Mouse (Mus musculus) stomach, embryonic 15.5 days (tissue): Measurements from ENCODE around the gene Csf2ra. TPM values are rescaled to one million over a fixed set of nuclear protein-coding genes. Genes with fewer than 3 reads are reported as not detected.
"Not testable (repeated sequence)": the region's sequence is repeated elsewhere in the genome, so short reads cannot be mapped to it uniquely, and the experiment has no call there.

ENCODE experiments used
- ATAC-seq: fragments of 200-750 bp; cut with Nextera tagmentation; 2 replicates; pipeline ENCODE4 v1.8.0; 2017; ENCODE audit warnings: low read depth, moderate number of reproducible peaks, moderate TSS enrichment; ENCODE audit not compliant: insufficient read depth, low FRiP score
- H3K27ac ChIP-seq: fragments of 300-500 bp; sonication (generic); 2 replicates; pipeline ENCODE4 v1.5.1; 2015; ENCODE audit warnings: mild to moderate bottlenecking, inconsistent platforms
- H3K27me3 ChIP-seq: fragments of 300-500 bp; sonication (generic); replicated peaks from 2 replicates; pipeline ENCODE4 v1.6.1; 2015; ENCODE audit warnings: inconsistent platforms
- H3K36me3 ChIP-seq: fragments of 300-500 bp; sonication (generic); 2 replicates; pipeline ENCODE4 v1.6.1; 2015; ENCODE audit warnings: inconsistent platforms
- H3K4me1 ChIP-seq: fragments of 300-500 bp; sonication (generic); 2 replicates; pipeline ENCODE4 v1.6.1; 2015; ENCODE audit warnings: inconsistent platforms
- H3K4me2 ChIP-seq: fragments of 300-500 bp; sonication (generic); 2 replicates; pipeline ENCODE4 v1.6.1; 2015; ENCODE audit warnings: mild to moderate bottlenecking, inconsistent platforms
- H3K4me3 ChIP-seq: fragments of 300-500 bp; sonication (generic); replicated peaks from 2 replicates; pipeline ENCODE4 v1.5.1; 2015; ENCODE audit warnings: inconsistent platforms
- H3K9ac ChIP-seq: fragments of 300-500 bp; sonication (generic); 2 replicates; pipeline ENCODE4 v1.6.1; 2015; ENCODE audit warnings: inconsistent platforms
- H3K9me3 ChIP-seq: fragments of 300-500 bp; sonication (generic); 2 replicates; pipeline ENCODE4 v1.6.1; 2016; ENCODE audit warnings: inconsistent platforms
- WGBS: fragments of 180-500 bp; shearing (Covaris S2); methylation state at CpG from one replicate; pipeline ENCODE4 v1.1.7; 2015; 5-methylcytosine and 5-hydroxymethylcytosine counted together
- polyA plus RNA-seq: library from polyadenylated mRNA; unstranded; fragments of >200 nt; fragmentation: Nextera tagmentation; extraction: Ambion mirVana; gene quantifications from 2 replicates; pipeline ENCODE4 v1.2.1, GENCODE M21; 2015

The Csf2ra gene
- polyA plus RNA-seq, 1 experiment from 2014 or later, result 39.5 TPM

- not testable (repeated sequence) for H3K4me1 ChIP-seq, H3K4me3 ChIP-seq, ATAC-seq, H3K9ac ChIP-seq, H3K9me3 ChIP-seq, H3K27ac ChIP-seq, H3K4me2 ChIP-seq, H3K27me3 ChIP-seq, H3K36me3 ChIP-seq
- 71% methylated on average over 4 of the region's 4 CpGs for WGBS
Observed at GRCm38 (mm10) chr19:61247334-61247733, 19.1 kb upstream of the Csf2ra start.

- H3K36me3 ChIP-seq, result no peaks in the 10 kb centered on the region
- no peaks in the 10 kb centered on the region for H3K27me3 ChIP-seq
- no peaks in the 10 kb centered on the region for H3K9me3 ChIP-seq
- no peak overlapping the region for H3K9ac ChIP-seq
- WGBS, result 66% methylated on average over 5 of the region's 5 CpGs
- H3K4me1 ChIP-seq, result no peaks in the 10 kb centered on the region
- H3K4me3 ChIP-seq, result no peak overlapping the region
- no peak overlapping the region for H3K27ac ChIP-seq
- H3K4me2 ChIP-seq, result no peak overlapping the region
- no peak for ATAC-seq
Observed at GRCm38 (mm10) chr19:61244721-61245436, 16.6 kb upstream of the Csf2ra start.

DNA sequence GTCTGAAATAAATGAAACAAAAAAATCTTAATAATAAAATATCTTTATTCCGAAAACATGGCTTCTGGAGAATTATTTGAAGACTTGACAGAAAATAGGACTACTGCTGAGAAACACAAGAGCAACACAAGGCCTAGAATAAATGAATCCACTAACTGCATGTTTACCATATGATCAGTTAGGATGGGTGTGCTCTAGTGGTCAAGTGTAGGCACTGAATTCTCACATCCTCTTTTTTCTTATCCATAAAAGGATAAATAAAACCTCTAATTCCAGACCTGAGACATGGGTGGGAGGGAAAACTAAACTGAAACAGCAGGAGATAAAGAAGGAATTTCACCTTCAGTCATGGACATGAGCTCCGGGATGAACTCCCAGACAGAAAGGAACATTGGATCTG is 9.7 kb upstream of the Csf2ra start:
- Histone ChIP-seq H3K9ac (no peak overlapping the region), H3K27me3 (no peaks in the 10 kb centered on the region), H3K27ac (no peak overlapping the region), H3K4me1 (no peaks in the 10 kb centered on the region), H3K4me3 (no peak overlapping the region), H3K4me2 (no peak overlapping the region), H3K36me3 (no peaks in the 10 kb centered on the region), H3K9me3 (no peaks in the 10 kb centered on the region)
- 84% methylated on average over 2 of the region's 2 CpGs for WGBS
- ATAC-seq, result no peak

DNA sequence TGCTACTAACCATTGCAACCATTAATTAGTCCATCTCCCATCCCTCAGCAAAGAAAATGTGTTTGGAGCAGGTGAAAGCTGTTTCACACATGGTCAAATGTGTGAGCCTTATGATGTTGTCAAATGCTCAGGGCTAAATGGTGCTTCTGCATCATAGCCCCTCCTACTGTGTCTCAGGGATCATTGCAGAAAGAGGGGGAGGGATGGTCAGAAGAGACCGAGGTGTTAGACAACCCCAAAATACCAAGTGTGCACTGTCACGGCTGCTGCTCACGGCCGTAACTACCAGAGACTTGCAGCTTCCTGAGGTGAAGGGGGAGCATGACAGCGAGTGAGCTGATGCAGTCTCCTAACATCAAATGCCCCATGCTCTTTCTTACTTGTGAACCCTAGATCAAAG is 6.3 kb upstream of the Csf2ra start:
- H3K36me3 ChIP-seq, result no peaks in the 10 kb centered on the region
- H3K4me2 ChIP-seq, result no peak overlapping the region
- H3K27me3 ChIP-seq, result no peaks in the 10 kb centered on the region
- no peak overlapping the region for H3K9ac ChIP-seq
- no peak overlapping the region for H3K4me3 ChIP-seq
- no peaks in the 10 kb centered on the region for H3K4me1 ChIP-seq
- no peak for ATAC-seq
- H3K27ac ChIP-seq, result no peak overlapping the region
- H3K9me3 ChIP-seq, result no peaks in the 10 kb centered on the region
- 67% methylated on average over 5 of the region's 5 CpGs for WGBS

- WGBS, result 3% methylated on average over 71 of the region's 71 CpGs
Observed at GRCm38 (mm10) chr19:61226928-61227854, 1.0 kb downstream of the Csf2ra start.

GRCm38 (mm10) chr19:61226401-61226927 is 1.8 kb downstream of the Csf2ra start:
- peak overlapping the region; percentile 61 for H3K4me3 ChIP-seq
- no peaks in the 10 kb centered on the region for H3K4me1 ChIP-seq
- H3K27me3 ChIP-seq, result no peaks in the 10 kb centered on the region
- H3K4me2 ChIP-seq, result peak overlapping the region; percentile 73
- peak overlapping the region; percentile 95 for H3K27ac ChIP-seq
- ATAC-seq, result peak; percentile 16; the same call in 1 of the 2 replicates
- no peak overlapping the region for H3K9ac ChIP-seq
- WGBS, result 2% methylated on average over 71 of the region's 71 CpGs
- no peaks in the 10 kb centered on the region for H3K36me3 ChIP-seq
- H3K9me3 ChIP-seq, result no peaks in the 10 kb centered on the region

More at GRCm38 (mm10) chr19:61226928-61227854, 1.0 kb downstream of the Csf2ra start:
- no peaks in the 10 kb centered on the region for H3K27me3 ChIP-seq
- H3K4me1 ChIP-seq, result no peaks in the 10 kb centered on the region
- peak overlapping the region; percentile 61 for H3K4me3 ChIP-seq
- no peaks in the 10 kb centered on the region for H3K9me3 ChIP-seq
- no peaks in the 10 kb centered on the region for H3K36me3 ChIP-seq
- H3K27ac ChIP-seq, result peak overlapping the region; percentile 95
- H3K9ac ChIP-seq, result no peak overlapping the region
- peak; percentile 82 for ATAC-seq
- H3K4me2 ChIP-seq, result peak overlapping the region; percentile 73

DNA sequence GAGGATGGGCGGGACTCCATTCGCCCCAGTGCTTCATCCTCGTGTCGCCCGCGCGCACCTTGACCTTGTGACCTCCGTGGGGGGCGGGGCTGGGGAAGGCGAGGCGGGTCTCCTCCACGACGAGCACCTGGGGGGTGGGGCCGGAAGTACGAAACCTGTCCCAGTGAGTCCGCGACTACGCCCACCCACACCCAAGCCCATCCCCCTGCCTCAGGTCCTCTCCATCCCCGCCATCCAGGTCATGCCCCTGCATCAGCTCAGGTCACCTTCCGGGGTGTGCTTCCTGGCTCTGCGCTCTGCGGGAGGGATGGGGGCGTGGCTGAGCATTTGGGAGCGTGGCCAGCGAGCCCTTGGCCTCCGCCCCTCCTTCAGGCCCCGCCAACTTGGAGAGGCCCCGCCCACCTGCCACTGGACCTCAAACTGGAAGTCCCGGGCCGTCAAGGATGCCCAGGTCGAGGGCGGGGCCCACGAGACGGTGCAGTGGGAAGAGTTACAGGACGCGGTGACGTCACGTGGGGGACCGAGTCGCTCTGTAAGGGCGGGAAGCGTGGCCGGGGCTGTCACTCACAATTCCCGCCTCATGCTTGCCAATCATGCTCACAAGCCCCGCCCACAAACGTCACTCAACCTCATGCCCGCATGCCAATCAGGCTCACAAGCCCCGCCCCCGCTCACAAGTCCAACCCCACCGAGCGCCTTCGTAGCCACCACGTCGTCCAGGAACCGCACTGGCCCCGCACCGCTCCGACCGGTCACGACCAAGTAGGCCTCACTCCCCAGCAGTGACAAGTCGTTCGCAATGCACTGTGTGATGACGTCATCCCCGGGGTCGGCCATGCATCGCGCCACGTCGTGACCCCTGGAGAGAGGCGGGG is 2.5 kb downstream of the Csf2ra start:
- Histone ChIP-seq H3K9me3 (no peaks in the 10 kb centered on the region), H3K4me2 (peak overlapping the region; percentile 73), H3K27ac (peak overlapping the region; percentile 95), H3K27me3 (no peaks in the 10 kb centered on the region), H3K36me3 (no peaks in the 10 kb centered on the region), H3K4me1 (no peaks in the 10 kb centered on the region), H3K4me3 (peak overlapping the region; percentile 61), H3K9ac (no peak overlapping the region)
- ATAC-seq, result peak; percentile 40
- 9% methylated on average over 70 of the region's 70 CpGs for WGBS

- Histone ChIP-seq H3K9ac (no peak overlapping the region), H3K27me3 (no peaks in the 10 kb centered on the region), H3K4me2 (peak overlapping the region; percentile 73), H3K4me3 (peak overlapping the region; percentile 61), H3K36me3 (no peaks in the 10 kb centered on the region), H3K4me1 (no peaks in the 10 kb centered on the region), H3K27ac (no peak overlapping the region), H3K9me3 (no peaks in the 10 kb centered on the region)
- no peak; the same call in 1 of the 2 replicates for ATAC-seq
- 33% methylated on average over 53 of the region's 53 CpGs for WGBS
Observed at GRCm38 (mm10) chr19:61224678-61225525, 3.3 kb downstream of the Csf2ra start.

DNA sequence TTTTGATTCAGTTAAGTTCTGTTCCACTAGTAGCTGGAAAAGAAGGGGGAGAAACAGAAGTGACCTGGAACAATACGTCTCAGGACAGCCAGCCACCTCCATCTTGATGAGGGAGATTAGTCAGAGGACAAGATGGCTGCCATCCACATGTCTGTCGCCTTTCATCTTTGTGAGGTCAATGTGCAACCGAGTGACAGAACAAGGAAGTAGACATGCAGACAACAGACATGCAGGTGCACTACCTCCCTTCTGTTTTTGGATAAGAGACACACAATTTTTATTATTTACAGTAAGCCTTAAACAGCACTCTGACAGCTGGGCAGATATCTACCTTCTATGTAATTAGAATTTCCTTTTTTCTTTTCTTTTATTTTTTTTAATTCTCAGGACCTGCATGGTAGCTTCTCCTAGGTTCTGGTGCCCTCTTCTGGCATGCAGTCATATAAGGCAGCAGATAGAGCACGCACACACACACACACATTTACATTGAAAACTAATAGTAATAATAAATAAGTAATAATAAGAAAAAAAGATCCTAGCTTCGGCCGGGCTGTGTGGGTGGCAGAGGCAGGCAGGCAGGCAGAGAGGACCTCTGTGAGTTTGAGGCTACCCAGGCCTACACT is 4.4 kb downstream of the Csf2ra start:
- Histone ChIP-seq H3K9ac (no peak overlapping the region), H3K36me3 (no peaks in the 10 kb centered on the region), H3K27me3 (no peaks in the 10 kb centered on the region), H3K4me2 (no peak overlapping the region), H3K4me1 (no peaks in the 10 kb centered on the region), H3K9me3 (no peaks in the 10 kb centered on the region), H3K4me3 (no peak overlapping the region), H3K27ac (no peak overlapping the region)
- no peak for ATAC-seq
- 85% methylated on average over 6 of the region's 6 CpGs for WGBS

DNA sequence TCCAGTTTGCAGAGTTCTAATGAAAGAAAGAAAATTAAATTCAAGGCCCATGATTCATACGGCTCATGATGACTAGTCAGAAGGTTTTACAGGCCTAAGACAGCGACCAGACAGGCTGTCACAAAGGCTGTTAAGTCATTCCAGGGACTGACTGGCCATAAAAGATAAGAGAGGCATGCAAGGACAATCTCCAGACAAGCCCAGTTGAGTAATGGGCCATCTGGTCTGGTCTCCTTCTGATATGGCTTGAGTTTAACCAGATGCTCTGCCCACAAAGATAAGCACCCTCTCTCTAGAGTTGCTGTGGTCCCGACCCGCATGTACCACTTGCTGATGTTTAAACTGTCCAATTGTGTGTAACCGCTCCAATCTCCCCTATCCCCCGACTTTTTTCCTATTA is 20.7 kb downstream of the Csf2ra start:
- not testable (repeated sequence) for H3K27me3 ChIP-seq, H3K9ac ChIP-seq, H3K27ac ChIP-seq, H3K36me3 ChIP-seq, H3K4me3 ChIP-seq, ATAC-seq, H3K4me2 ChIP-seq, H3K9me3 ChIP-seq, H3K4me1 ChIP-seq
- WGBS, result 70% methylated on average over 6 of the region's 6 CpGs
